Mouse (Mus musculus): ENCODE data around the gene Fap. TPM values are rescaled to one million over a fixed set of nuclear protein-coding genes. Genes with fewer than 3 reads are reported as not detected.

Gene Fap
- polyA plus RNA-seq, 1 experiment from 2014 or later = 0.20 TPM

GRCm38 (mm10) chr2:62498821-62499220 is 75.1 kb downstream of the Fap start:
- TF ChIP-seq EP300 (IDR thresholded peaks at IDR 0.05; ENCODE audit: low read depth) (no peak), CTCF (IDR thresholded peaks at IDR 0.05; ENCODE audit: low read depth) (no peak)
- H3K27ac ChIP-seq (ENCODE audit: low read depth) = no peak overlapping the region
- no peak overlapping the region for H3K9ac ChIP-seq (replicated peaks)
- H3K9me3 ChIP-seq (ENCODE audit: low read length) = no peaks in the 10 kb centered on the region
- WGBS (ENCODE audit: insufficient replicate concordance) = 84% methylated on average over 5 of the region's 5 CpGs
- ATAC-seq (no peak), DNase-seq (no peak)
- H3K4me1 ChIP-seq (ENCODE audit: insufficient read depth) = no peaks in the 10 kb centered on the region
- no peak overlapping the region for H3K4me3 ChIP-seq (ENCODE audit: low read depth, low read length)
- no peak overlapping the region for H3K4me2 ChIP-seq (ENCODE audit: low read depth, low read length)
- H3K36me3 ChIP-seq (replicated peaks; ENCODE audit: insufficient read depth, low read length) = no peaks in the 10 kb centered on the region
- H3K27me3 ChIP-seq (ENCODE audit: insufficient read depth, low read length) = no peaks in the 10 kb centered on the region

- H3K9ac ChIP-seq (replicated peaks) = no peak overlapping the region
- H3K4me3 ChIP-seq (ENCODE audit: low read depth, low read length) = no peak overlapping the region
- no peaks in the 10 kb centered on the region for H3K9me3 ChIP-seq (ENCODE audit: low read length)
- H3K27me3 ChIP-seq (ENCODE audit: insufficient read depth, low read length) = no peaks in the 10 kb centered on the region
- no peak for DNase-seq
- no peaks in the 10 kb centered on the region for H3K4me1 ChIP-seq (ENCODE audit: insufficient read depth)
- no peak overlapping the region for H3K4me2 ChIP-seq (ENCODE audit: low read depth, low read length)
- WGBS (ENCODE audit: insufficient replicate concordance) = 85% methylated on average over 4 of the region's 4 CpGs
- H3K36me3 ChIP-seq (replicated peaks; ENCODE audit: insufficient read depth, low read length) = no peaks in the 10 kb centered on the region
- no peak for ATAC-seq
- no peak overlapping the region for H3K27ac ChIP-seq (ENCODE audit: low read depth)
- no peak for TF ChIP-seq CTCF (IDR thresholded peaks at IDR 0.05; ENCODE audit: low read depth)
- no peak for TF ChIP-seq EP300 (IDR thresholded peaks at IDR 0.05; ENCODE audit: low read depth)
Measured at GRCm38 (mm10) chr2:62498086-62498485, 75.8 kb downstream of the Fap start.

GRCm38 (mm10) chr2:62497333-62498002 is 76.4 kb downstream of the Fap start:
- Histone ChIP-seq H3K27me3 (ENCODE audit: insufficient read depth, low read length) (no peaks in the 10 kb centered on the region), H3K27ac (ENCODE audit: low read depth) (no peak overlapping the region), H3K4me1 (ENCODE audit: insufficient read depth) (no peaks in the 10 kb centered on the region), H3K9ac (replicated peaks) (no peak overlapping the region), H3K9me3 (ENCODE audit: low read length) (no peaks in the 10 kb centered on the region), H3K36me3 (replicated peaks; ENCODE audit: insufficient read depth, low read length) (no peaks in the 10 kb centered on the region), H3K4me3 (ENCODE audit: low read depth, low read length) (no peak overlapping the region), H3K4me2 (ENCODE audit: low read depth, low read length) (no peak overlapping the region)
- no peak for TF ChIP-seq CTCF (IDR thresholded peaks at IDR 0.05; ENCODE audit: low read depth)
- no peak for TF ChIP-seq EP300 (IDR thresholded peaks at IDR 0.05; ENCODE audit: low read depth)
- DNase-seq (no peak), ATAC-seq (no peak)
- WGBS (ENCODE audit: insufficient replicate concordance) = 72% methylated on average over 5 of the region's 5 CpGs

GRCm38 (mm10) chr2:62495407-62495806 is 78.5 kb downstream of the Fap start:
- Histone ChIP-seq H3K9ac (replicated peaks) (no peak overlapping the region), H3K27ac (ENCODE audit: low read depth) (no peak overlapping the region), H3K9me3 (ENCODE audit: low read length) (no peaks in the 10 kb centered on the region), H3K27me3 (ENCODE audit: insufficient read depth, low read length) (no peaks in the 10 kb centered on the region), H3K4me3 (ENCODE audit: low read depth, low read length) (no peak overlapping the region), H3K36me3 (replicated peaks; ENCODE audit: insufficient read depth, low read length) (no peaks in the 10 kb centered on the region), H3K4me1 (ENCODE audit: insufficient read depth) (no peaks in the 10 kb centered on the region), H3K4me2 (ENCODE audit: low read depth, low read length) (no peak overlapping the region)
- ATAC-seq (no peak), DNase-seq (no peak)
- TF ChIP-seq EP300 (IDR thresholded peaks at IDR 0.05; ENCODE audit: low read depth) = no peak
- no peak for TF ChIP-seq CTCF (IDR thresholded peaks at IDR 0.05; ENCODE audit: low read depth)
- WGBS (ENCODE audit: insufficient replicate concordance) = 77% methylated on average over 4 of the region's 4 CpGs

GRCm38 (mm10) chr2:62489832-62490231 is 84.0 kb downstream of the Fap start:
- no peak for ATAC-seq
- Histone ChIP-seq H3K27ac (ENCODE audit: low read depth) (no peak overlapping the region), H3K4me2 (ENCODE audit: low read depth, low read length) (no peak overlapping the region), H3K36me3 (replicated peaks; ENCODE audit: insufficient read depth, low read length) (no peaks in the 10 kb centered on the region), H3K4me1 (ENCODE audit: insufficient read depth) (no peaks in the 10 kb centered on the region), H3K27me3 (ENCODE audit: insufficient read depth, low read length) (no peaks in the 10 kb centered on the region), H3K4me3 (ENCODE audit: low read depth, low read length) (no peak overlapping the region), H3K9me3 (ENCODE audit: low read length) (no peaks in the 10 kb centered on the region), H3K9ac (replicated peaks) (no peak overlapping the region)
- TF ChIP-seq CTCF (IDR thresholded peaks at IDR 0.05; ENCODE audit: low read depth) (no peak), EP300 (IDR thresholded peaks at IDR 0.05; ENCODE audit: low read depth) (no peak)
- 81% methylated on average over 6 of the region's 6 CpGs for WGBS (ENCODE audit: insufficient replicate concordance)
- no peak for DNase-seq

GRCm38 (mm10) chr2:62484906-62485305 is 89.0 kb downstream of the Fap start:
- Histone ChIP-seq H3K4me3 (ENCODE audit: low read depth, low read length) (no peak overlapping the region), H3K4me2 (ENCODE audit: low read depth, low read length) (no peak overlapping the region), H3K4me1 (ENCODE audit: insufficient read depth) (no peaks in the 10 kb centered on the region), H3K9me3 (ENCODE audit: low read length) (no peaks in the 10 kb centered on the region), H3K27me3 (ENCODE audit: insufficient read depth, low read length) (no peaks in the 10 kb centered on the region), H3K27ac (ENCODE audit: low read depth) (no peak overlapping the region), H3K36me3 (replicated peaks; ENCODE audit: insufficient read depth, low read length) (no peaks in the 10 kb centered on the region), H3K9ac (replicated peaks) (no peak overlapping the region)
- WGBS (ENCODE audit: insufficient replicate concordance) = 84% methylated on average over 3 of the region's 3 CpGs
- TF ChIP-seq EP300 (IDR thresholded peaks at IDR 0.05; ENCODE audit: low read depth) = no peak
- TF ChIP-seq CTCF (IDR thresholded peaks at IDR 0.05; ENCODE audit: low read depth) = peak; percentile 27; the same call in 1 of the 2 replicates
- ATAC-seq = no peak
- DNase-seq = no peak
